Mouse (Mus musculus): ENCODE measurements at regions not wholly inside any gene's neighbourhood (a gene's known extent, or its start where the extent isn't known, plus 50 kb on each side); places are given as distances from the start of the nearest gene placed in this dataset.

- no peak overlapping the region for H3K9ac ChIP-seq (ENCODE audit: control insufficient read depth, low read depth, low read length, poor library complexity, severe bottlenecking)
- H3K79me2 ChIP-seq (ENCODE audit: control insufficient read depth, insufficient read depth, low read length, poor library complexity) = no peaks in the 10 kb centered on the region
- no peaks in the 10 kb centered on the region for H3K4me1 ChIP-seq (ENCODE audit: control insufficient read depth in 1 of 2, insufficient read depth in 2 of 2, low read length in 2 of 2)
- DNase-seq (ENCODE audit: low read depth, low spot score) = no peak
- H3K4me3 ChIP-seq (ENCODE audit: control insufficient read depth in 1 of 2, insufficient read depth in 1 of 2, low read depth in 2 of 2, low read length in 2 of 2) = no peak overlapping the region
- H3K9me3 ChIP-seq (replicated peaks; ENCODE audit: insufficient read depth, low read length) = no peaks in the 10 kb centered on the region
- H3K27ac ChIP-seq (ENCODE audit: control insufficient read depth, low read depth, low read length) = no peak overlapping the region
- no peaks in the 10 kb centered on the region for H3K36me3 ChIP-seq (ENCODE audit: control insufficient read depth in 1 of 2, insufficient read depth in 2 of 2, low read length in 2 of 2)
- TF ChIP-seq SIN3A (IDR thresholded peaks at IDR 0.05; ENCODE audit: low read length) = no peak
- TF ChIP-seq ZC3H11A (IDR thresholded peaks at IDR 0.05; ENCODE audit: low read depth, low read length) = no peak
- no peak for TF ChIP-seq ZMIZ1 (IDR thresholded peaks at IDR 0.05; ENCODE audit: low read depth, low read length)
- TF ChIP-seq TCF12 (IDR thresholded peaks at IDR 0.05; ENCODE audit: low read depth, low read length) = no peak
- TF ChIP-seq POLR2AphosphoS2 (IDR thresholded peaks at IDR 0.05; ENCODE audit: low read length) = no peak
- no peak for TF ChIP-seq MXI1 (IDR thresholded peaks at IDR 0.05; ENCODE audit: low read depth, low read length)
- TF ChIP-seq POLR2AphosphoS5 (IDR thresholded peaks at IDR 0.05; ENCODE audit: borderline replicate concordance, low read depth, low read length) = no peak
- TF ChIP-seq MYB (IDR thresholded peaks at IDR 0.05; ENCODE audit: low read depth, low read length) = no peak
- no peak for TF ChIP-seq ELF1 (IDR thresholded peaks at IDR 0.05; ENCODE audit: low read depth, low read length)
- no peak for TF ChIP-seq HCFC1 (IDR thresholded peaks at IDR 0.05; ENCODE audit: low read depth, low read length)
- no peak for TF ChIP-seq CHD2 (IDR thresholded peaks at IDR 0.05; ENCODE audit: low read length)
- TF ChIP-seq GABPA (IDR thresholded peaks at IDR 0.05; ENCODE audit: low read depth, low read length) = no peak
- TF ChIP-seq POLR2A (IDR thresholded peaks at IDR 0.05; ENCODE audit: control insufficient read depth in 1 of 2, insufficient read depth in 1 of 2, low read depth in 1 of 2, low read length in 2 of 2, poor library complexity in 1 of 2) = no peak
- TF ChIP-seq JUND (IDR thresholded peaks at IDR 0.05; ENCODE audit: low read depth, low read length) = no peak
- TF ChIP-seq MAZ (IDR thresholded peaks at IDR 0.05; ENCODE audit: low read depth, low read length) = no peak
- no peak for TF ChIP-seq MYC (IDR thresholded peaks at IDR 0.05; ENCODE audit: low read depth, low read length)
- no peaks in the 10 kb centered on the region for H3K27me3 ChIP-seq (ENCODE audit: control insufficient read depth in 1 of 2, insufficient read depth in 2 of 2, low read length in 2 of 2)
These were observed 156.9 kb downstream of the 1700129C05Rik start for GRCm38 (mm10) chr14:58985838-58986237.

- H3K36me3 ChIP-seq (ENCODE audit: control insufficient read depth in 1 of 2, insufficient read depth in 2 of 2, low read length in 2 of 2) = no peaks in the 10 kb centered on the region
- H3K4me3 ChIP-seq (ENCODE audit: control insufficient read depth in 1 of 2, insufficient read depth in 1 of 2, low read depth in 2 of 2, low read length in 2 of 2) = no peak overlapping the region
- H3K9me3 ChIP-seq (replicated peaks; ENCODE audit: insufficient read depth, low read length) = no peaks in the 10 kb centered on the region
- no peaks in the 10 kb centered on the region for H3K27me3 ChIP-seq (ENCODE audit: control insufficient read depth in 1 of 2, insufficient read depth in 2 of 2, low read length in 2 of 2)
- TF ChIP-seq ELF1 (IDR thresholded peaks at IDR 0.05; ENCODE audit: low read depth, low read length) (no peak), GATA1 (IDR thresholded peaks at IDR 0.05; ENCODE audit: low read depth, low read length) (no peak)
- no peak overlapping the region for H3K9ac ChIP-seq (ENCODE audit: control insufficient read depth, low read depth, low read length, poor library complexity, severe bottlenecking)
- no peaks in the 10 kb centered on the region for H3K4me1 ChIP-seq (ENCODE audit: control insufficient read depth in 1 of 2, insufficient read depth in 2 of 2, low read length in 2 of 2)
- DNase-seq (ENCODE audit: low read depth, low spot score) = no peak
- no peaks in the 10 kb centered on the region for H3K79me2 ChIP-seq (ENCODE audit: control insufficient read depth, insufficient read depth, low read length, poor library complexity)
- H3K27ac ChIP-seq (ENCODE audit: control insufficient read depth, low read depth, low read length) = no peak overlapping the region
These were observed 165.9 kb downstream of the 1700129C05Rik start for GRCm38 (mm10) chr14:58976791-58977190.

- H3K79me2 ChIP-seq (ENCODE audit: control insufficient read depth, insufficient read depth, low read length, poor library complexity) = no peaks in the 10 kb centered on the region
- no peak for DNase-seq (ENCODE audit: low read depth, low spot score)
- no peak overlapping the region for H3K27ac ChIP-seq (ENCODE audit: control insufficient read depth, low read depth, low read length)
- H3K9ac ChIP-seq (ENCODE audit: control insufficient read depth, low read depth, low read length, poor library complexity, severe bottlenecking) = no peak overlapping the region
- TF ChIP-seq RAD21 (IDR thresholded peaks at IDR 0.05; ENCODE audit: low read depth, low read length) (no peak), TBP (IDR thresholded peaks at IDR 0.05; ENCODE audit: low read depth, low read length) (no peak), SIN3A (IDR thresholded peaks at IDR 0.05; ENCODE audit: low read length) (no peak), HCFC1 (IDR thresholded peaks at IDR 0.05; ENCODE audit: low read depth, low read length) (no peak), ETS1 (IDR thresholded peaks at IDR 0.05; ENCODE audit: low read depth, low read length) (no peak), NRF1 (IDR thresholded peaks at IDR 0.05; ENCODE audit: insufficient read depth, low read depth, low read length, poor library complexity, severe bottlenecking) (no peak), POLR2AphosphoS5 (IDR thresholded peaks at IDR 0.05; ENCODE audit: borderline replicate concordance, low read depth, low read length) (no peak), KAT2A (conservative IDR thresholded peaks at IDR 0.05; ENCODE audit: low read depth, low read length) (no peak), ZKSCAN1 (IDR thresholded peaks at IDR 0.05; ENCODE audit: low read depth, low read length) (no peak), ZC3H11A (IDR thresholded peaks at IDR 0.05; ENCODE audit: low read depth, low read length) (no peak), RCOR1 (IDR thresholded peaks at IDR 0.05; ENCODE audit: low read depth, low read length) (no peak), POLR2A (IDR thresholded peaks at IDR 0.05; ENCODE audit: control insufficient read depth in 1 of 2, insufficient read depth in 1 of 2, low read depth in 1 of 2, low read length in 2 of 2, poor library complexity in 1 of 2) (no peak), SMC3 (IDR thresholded peaks at IDR 0.05; ENCODE audit: low read depth, low read length) (no peak), JUND (IDR thresholded peaks at IDR 0.05; ENCODE audit: low read depth, low read length) (no peak), EP300 (IDR thresholded peaks at IDR 0.05; ENCODE audit: low read depth in 1 of 2, low read length in 2 of 2) (no peak)
- no peaks in the 10 kb centered on the region for H3K9me3 ChIP-seq (replicated peaks; ENCODE audit: insufficient read depth, low read length)
- H3K27me3 ChIP-seq (ENCODE audit: control insufficient read depth in 1 of 2, insufficient read depth in 2 of 2, low read length in 2 of 2) = no peaks in the 10 kb centered on the region
- H3K36me3 ChIP-seq (ENCODE audit: control insufficient read depth in 1 of 2, insufficient read depth in 2 of 2, low read length in 2 of 2) = no peaks in the 10 kb centered on the region
- H3K4me1 ChIP-seq (ENCODE audit: control insufficient read depth in 1 of 2, insufficient read depth in 2 of 2, low read length in 2 of 2) = no peaks in the 10 kb centered on the region
- H3K4me3 ChIP-seq (ENCODE audit: control insufficient read depth in 1 of 2, insufficient read depth in 1 of 2, low read depth in 2 of 2, low read length in 2 of 2) = no peak overlapping the region
These were observed 173.4 kb downstream of the 1700129C05Rik start for GRCm38 (mm10) chr14:58969248-58969647.

Data from MEL (cell line).